Mouse (Mus musculus) layer of hippocampus, adult 8-10 months (tissue): ENCODE results near the gene Gm13420. TPM values are rescaled to one million over a fixed set of nuclear protein-coding genes. Genes with fewer than 3 reads are reported as not detected.

Experiments
- DNase-seq, 2 experiments: peaks; one replicate each; pipeline ENCODE4 v3.0.0; 2022; ENCODE audit warnings: low spot score in 2 of 2
- total RNA-seq, 4 experiments: library from RNA; stranded (reverse); gene quantifications; 2 replicates each; pipeline ENCODE4 v1.2.4; 2022

The Gm13420 gene
- total RNA-seq, 4 experiments from 2014 or later: 0.59 to 1.4 (median 1.0) TPM

GRCm38 (mm10) chr2:29702189-29702588, 49.3 kb downstream of the Gm13420 start:
- DNase-seq: no peak

GRCm38 (mm10) chr2:29701393-29701792, 50.1 kb downstream of the Gm13420 start:
- DNase-seq: no peak

GRCm38 (mm10) chr2:29700898-29701297, 50.6 kb downstream of the Gm13420 start:
- no peak for DNase-seq

GRCm38 (mm10) chr2:29698421-29699290, 52.8 kb downstream of the Gm13420 start:
- no peak for DNase-seq

GRCm38 (mm10) chr2:29696207-29696800, 55.2 kb downstream of the Gm13420 start:
- no peak for DNase-seq

Other genes starting within 250 kb of the Gm13420 start
- 10 to 100 TPM; 78.8 to 94.5 (median 89.3) TPM for gene Rapgef1, start 132.0 kb downstream of the Gm13420 start, total RNA-seq
- gene Gm13547, start 7.6 kb upstream of the Gm13420 start, total RNA-seq: under 1 TPM in 1 of 4 experiments, not detected in 3; 0.56 TPM
- 10 to 100 TPM; 24.7 to 31.2 (median 28.6) TPM for gene Coq4, start 35.8 kb upstream of the Gm13420 start, total RNA-seq
- 10 to 100 TPM; 39.3 to 53.1 (median 51.4) TPM for gene Trub2, start 36.8 kb upstream of the Gm13420 start, total RNA-seq
- 10 to 100 TPM; 65.4 to 69.0 (median 67.5) TPM for gene Slc27a4, start 50.9 kb upstream of the Gm13420 start, total RNA-seq
- 10 to 100 TPM; 54.4 to 63.1 (median 58.9) TPM for gene Urm1, start 68.4 kb upstream of the Gm13420 start, total RNA-seq
- 10 to 100 TPM; 12.7 to 15.2 (median 13.8) TPM for gene Cercam, start 117.5 kb upstream of the Gm13420 start, total RNA-seq
- 100 to 1,000 TPM; 104 to 124 (median 114) TPM for gene Odf2, start 137.5 kb upstream of the Gm13420 start, total RNA-seq
- gene Gle1, start 183.7 kb upstream of the Gm13420 start, total RNA-seq: 10 to 100 TPM; 42.5 to 49.2 (median 44.9) TPM
- 100 to 1,000 TPM; 744 to 871 (median 808) TPM for gene Sptan1, start 213.9 kb upstream of the Gm13420 start, total RNA-seq